In genomic region chr7:136846086-136846620, GRCm38 (mm10) we compare ENCODE assay signal across 21 mouse cellular contexts. TPM values are rescaled to one million over a fixed set of nuclear protein-coding genes. Genes with fewer than 3 reads are reported as not detected.
DNase-seq lines count a peak whose midpoint lies in the region; ATAC-seq and TF ChIP-seq lines count a peak whose summit lies in the region.
"Had no signal": no experiment of that assay in that cellular context is flagged by ENCODE, and none has a peak within 500 bp of the region (broad histone marks: within the 10 kb centered on the region; RNA-seq: fewer than 3 reads in every experiment).

No protein-coding gene starts in this region.

- H3K9ac ChIP-seq in heart, adult 2 months (ENCODE audit: low read depth, low read length) = no peak overlapping the region
- no peak overlapping the region for H3K9ac ChIP-seq in midbrain, embryonic 15.5 days
- no peak overlapping the region for H3K9ac ChIP-seq in forebrain, embryonic 15.5 days (replicated peaks)
- H3K9ac ChIP-seq: heart, embryonic 13.5 days; midbrain, embryonic 12.5 days; neural tube, embryonic 12.5 days had no signal

- H3K27ac ChIP-seq in heart, adult 2 months = peak overlapping the region; percentile 51
- H3K27ac ChIP-seq in midbrain, embryonic 10.5 days (replicated peaks) = no peak overlapping the region
- H3K27ac ChIP-seq in midbrain, embryonic 15.5 days = no peak overlapping the region
- H3K27ac ChIP-seq in forebrain, embryonic 15.5 days (replicated peaks) = no peak overlapping the region
- H3K27ac ChIP-seq: heart, embryonic 13.5 days; kidney, postnatal 0 days; midbrain, embryonic 12.5 days; neural tube, embryonic 12.5 days had no signal

- H3K4me2 ChIP-seq in midbrain, embryonic 15.5 days = no peak overlapping the region
- 0 out of 2 replicates have a peak overlapping the region, but pooled peaks have one; percentile 14 for H3K4me2 ChIP-seq in forebrain, embryonic 15.5 days (replicated peaks)
- H3K4me2 ChIP-seq: heart, embryonic 13.5 days; liver, embryonic 11.5 days; midbrain, embryonic 12.5 days; neural tube, embryonic 12.5 days had no signal

- 81% methylated on average over 10 of the region's 10 CpGs for WGBS in heart, adult 2 months
- WGBS in midbrain, embryonic 10.5 days = 29% methylated on average over 10 of the region's 10 CpGs
- WGBS in midbrain, embryonic 15.5 days = 33% methylated on average over 10 of the region's 10 CpGs
- 27% methylated on average over 10 of the region's 10 CpGs for WGBS in forebrain, embryonic 15.5 days

- no peak overlapping the region for H3K4me3 ChIP-seq in heart, adult 2 months
- no peak overlapping the region for H3K4me3 ChIP-seq in midbrain, embryonic 10.5 days
- no peak overlapping the region for H3K4me3 ChIP-seq in midbrain, embryonic 15.5 days
- H3K4me3 ChIP-seq in forebrain, embryonic 15.5 days = no peak overlapping the region
- H3K4me3 ChIP-seq: heart, embryonic 13.5 days; midbrain, embryonic 12.5 days; neural tube, embryonic 12.5 days had no signal

- no peaks in the 10 kb centered on the region for H3K79me2 ChIP-seq in heart, adult 2 months (replicated peaks; ENCODE audit: control insufficient read depth, insufficient read depth, low read length)

- H3K9me3 ChIP-seq in midbrain, embryonic 10.5 days (replicated peaks) = no peaks in the 10 kb centered on the region
- H3K9me3 ChIP-seq in midbrain, embryonic 15.5 days = no peaks in the 10 kb centered on the region
- no peaks in the 10 kb centered on the region for H3K9me3 ChIP-seq in forebrain, embryonic 15.5 days
- H3K9me3 ChIP-seq: heart, embryonic 13.5 days; midbrain, embryonic 12.5 days; neural tube, embryonic 12.5 days had no signal

- no peaks in the 10 kb centered on the region for H3K27me3 ChIP-seq in heart, adult 2 months (ENCODE audit: control insufficient read depth, insufficient read depth, low read length)
- H3K27me3 ChIP-seq in midbrain, embryonic 10.5 days (ENCODE audit: low read depth, poor library complexity, severe bottlenecking) = peaks cover 42% of the 10 kb centered on the region; the same call in 1 of the 2 replicates
- H3K27me3 ChIP-seq in midbrain, embryonic 15.5 days (replicated peaks) = no peaks in the 10 kb centered on the region
- peaks cover 42% of the 10 kb centered on the region for H3K27me3 ChIP-seq in forebrain, embryonic 15.5 days
- H3K27me3 ChIP-seq: heart, embryonic 13.5 days; neural tube, embryonic 12.5 days had no signal

- no peak for DNase-seq in heart, adult 2 months
- no peak for DNase-seq in heart, postnatal 36 days
- DNase-seq in midbrain, embryonic 10.5 days (ENCODE audit: low spot score) = peak; percentile 15
- peak; percentile 53 for DNase-seq in ZHBTc4 (ENCODE audit: low read depth, low spot score)
- DNase-seq in layer of hippocampus, adult 8-10 months (ENCODE audit: low spot score in 2 of 2) = no peak
- no peak for DNase-seq in urinary bladder, adult 2 months (ENCODE audit: low spot score)
- DNase-seq: adrenal gland, postnatal 36 days; cerebellum, adult 11 months; cerebellum, adult 9-11 months; kidney, adult 18-20 months; lung, adult 18-20 months; lung, postnatal 10 days; right cerebral cortex, postnatal 25 days; spleen, adult 18-20 months had no signal

- H3K4me1 ChIP-seq in heart, adult 2 months (ENCODE audit: control insufficient read depth, insufficient read depth, low read length) = peaks cover 24% of the 10 kb centered on the region
- H3K4me1 ChIP-seq in midbrain, embryonic 10.5 days = peaks cover 47% of the 10 kb centered on the region
- peaks cover 24% of the 10 kb centered on the region for H3K4me1 ChIP-seq in midbrain, embryonic 15.5 days
- peaks cover 35% of the 10 kb centered on the region for H3K4me1 ChIP-seq in forebrain, embryonic 15.5 days

- no peak for TF ChIP-seq EP300 in heart, adult 2 months (IDR thresholded peaks at IDR 0.05; ENCODE audit: insufficient read depth, low read depth, low read length)

- no peak for TF ChIP-seq CTCF in heart, adult 2 months (IDR thresholded peaks at IDR 0.05)

- peaks cover 8% of the 10 kb centered on the region; the same call in 1 of the 2 replicates for H3K36me3 ChIP-seq in heart, adult 2 months (ENCODE audit: control insufficient read depth, insufficient read depth, low read length)
- H3K36me3 ChIP-seq in midbrain, embryonic 10.5 days = no peaks in the 10 kb centered on the region
- no peaks in the 10 kb centered on the region for H3K36me3 ChIP-seq in midbrain, embryonic 15.5 days (replicated peaks)
- H3K36me3 ChIP-seq in forebrain, embryonic 15.5 days = no peaks in the 10 kb centered on the region
- H3K36me3 ChIP-seq: heart, embryonic 13.5 days; midbrain, embryonic 12.5 days; neural tube, embryonic 12.5 days had no signal

- intact Hi-C loops in heart, adult 2 months (cut with DNase I) = no loop called here
- intact Hi-C loops in heart, postnatal 36 days (cut with DNase I) = loop anchor here (5.0 kb wide), 1 partner anchor 466 kb away; the partner anchor contains the start of gene Ebf3

- no peak for ATAC-seq in midbrain, embryonic 15.5 days (replicated peaks)
- no peak for ATAC-seq in forebrain, embryonic 15.5 days (replicated peaks)

- no peak for TF ChIP-seq POLR2A in heart, adult 2 months (IDR thresholded peaks at IDR 0.05; ENCODE audit: insufficient read depth, low read depth, low read length)

RNA-seq across cellular contexts. Expression of gene Mgmt, which starts 48.3 kb away (rescaled TPM):
- total RNA-seq in heart, adult 2 months (2021) = 1 to 10 TPM; 3.6 to 3.7 TPM
- 3.7 and 3.8 TPM in 2 replicates for polyA plus RNA-seq in heart, adult 2 months (2012; rRNA removed)
- 1 to 10 TPM; 3.4 to 3.7 TPM for total RNA-seq in heart, postnatal 36 days (2021)
- 3.2 and 4.9 TPM in 2 replicates for polyA plus RNA-seq in midbrain, embryonic 10.5 days (2016; fragmentation: Nextera tagmentation; extraction: Ambion mirVana)
- polyA plus RNA-seq in midbrain, embryonic 15.5 days (2015; fragmentation: Nextera tagmentation; extraction: Ambion mirVana) = 1.2 and 1.5 TPM in 2 replicates
- polyA plus RNA-seq in forebrain, embryonic 15.5 days (2015; fragmentation: Nextera tagmentation; extraction: Ambion mirVana) = 1.0 and 1.3 TPM in 2 replicates
- total RNA-seq in layer of hippocampus, adult 8-10 months (2022) = 1 to 10 TPM in 2 of 4 experiments, under 1 TPM in 2; 0.56 to 2.0 (median 1.4) TPM
- 3.4 and 3.9 TPM in 2 replicates for polyA plus RNA-seq in urinary bladder, adult 2 months (2012; rRNA removed)

Comparison
In these comparisons a context has a peak if more than half of its experiments do, and no peak if none do; other contexts are left out.
1. DNase-seq: peak in midbrain, embryonic 10.5 days (single experiment) and ZHBTc4 (single experiment); none in heart, adult 2 months (0 of 2), heart, postnatal 36 days (0 of 2), layer of hippocampus, adult 8-10 months (0 of 2) and urinary bladder, adult 2 months (single experiment).